Mouse (Mus musculus) kidney, embryonic 16.5 days (tissue): Measurements from ENCODE around the gene Ttyh3. TPM values are rescaled to one million over a fixed set of nuclear protein-coding genes. Genes with fewer than 3 reads are reported as not detected.

Experiments used
- ATAC-seq: fragments of 200-750 bp; cut with Nextera tagmentation; 2 replicates; pipeline ENCODE4 v1.8.0; 2017; ENCODE audit warnings: moderate TSS enrichment; ENCODE audit not compliant: low FRiP score, low TSS enrichment
- H3K27ac ChIP-seq: fragments of 300-500 bp; sonication (generic); 2 replicates; pipeline ENCODE4 v1.5.1; 2014; ENCODE audit warnings: low read length
- H3K27me3 ChIP-seq: fragments of 300-500 bp; sonication (generic); 2 replicates; pipeline ENCODE4 v1.6.1; 2014; ENCODE audit warnings: low read length, control low read depth, mixed read lengths; ENCODE audit not compliant: insufficient read depth
- H3K36me3 ChIP-seq: fragments of 300-500 bp; sonication (generic); 2 replicates; pipeline ENCODE4 v1.6.1; 2014; ENCODE audit warnings: low read length, control low read depth, mixed read lengths; ENCODE audit not compliant: insufficient read depth
- H3K4me1 ChIP-seq: fragments of 300-500 bp; sonication (generic); 2 replicates; pipeline ENCODE4 v1.6.1; 2014; ENCODE audit warnings: low read length, control low read depth, mixed read lengths; ENCODE audit not compliant: insufficient read depth
- H3K4me2 ChIP-seq: fragments of 300-500 bp; sonication (generic); replicated peaks from 2 replicates; pipeline ENCODE4 v1.6.1; 2014; ENCODE audit warnings: low read depth, low read length
- H3K4me3 ChIP-seq: fragments of 300-500 bp; sonication (generic); 2 replicates; pipeline ENCODE4 v1.5.1; 2014; ENCODE audit warnings: mild to moderate bottlenecking, low read length
- H3K9ac ChIP-seq: fragments of 300-500 bp; sonication (generic); replicated peaks from 2 replicates; pipeline ENCODE4 v1.6.1; 2014; ENCODE audit warnings: low read length
- H3K9me3 ChIP-seq: fragments of 300-500 bp; sonication (generic); 2 replicates; pipeline ENCODE4 v1.6.1; 2016; ENCODE audit warnings: low read length, control low read depth
- WGBS: fragments of 180-500 bp; shearing (Covaris S2); extraction: QIAGEN DNeasy Blood & Tissue Kit; methylation state at CpG from one replicate; pipeline ENCODE4 v1.1.7; 2014; 5-methylcytosine and 5-hydroxymethylcytosine counted together
- polyA plus RNA-seq: library from polyadenylated mRNA; unstranded; fragments of >200 nt; fragmentation: Nextera tagmentation; extraction: Ambion mirVana; gene quantifications from 2 replicates; pipeline ENCODE4 v1.2.1, GENCODE M21; 2015

Ttyh3 gene
- 28.4 and 31.3 TPM in 2 replicates for polyA plus RNA-seq

DNA sequence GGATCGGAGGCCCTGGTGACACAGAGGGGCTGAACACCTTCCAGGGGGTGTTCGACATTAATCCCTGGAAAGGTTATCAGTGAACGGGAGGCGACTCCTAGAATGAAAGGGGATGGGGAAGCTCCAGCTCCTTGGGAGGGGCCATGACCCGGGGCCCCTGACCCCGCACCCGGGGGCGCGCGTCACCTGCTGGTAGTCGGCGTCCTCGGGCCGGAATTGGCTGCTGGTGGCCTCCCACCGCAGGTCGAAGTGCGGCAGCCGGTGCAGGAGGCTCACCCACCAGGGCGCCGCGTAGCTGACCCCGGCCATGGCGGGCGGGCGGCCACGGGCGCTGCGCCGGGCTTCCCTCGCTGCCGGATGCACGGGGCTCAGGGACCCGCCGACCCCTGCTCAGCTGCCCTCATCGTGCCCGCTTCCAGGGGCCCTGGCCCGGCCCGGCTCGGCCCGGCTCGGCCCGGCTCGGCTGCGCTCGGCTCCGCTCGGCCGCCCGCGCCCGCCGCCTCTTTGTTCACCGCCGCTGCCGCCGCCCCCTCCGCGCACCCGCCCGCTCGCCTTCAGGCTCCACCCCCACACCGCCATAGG is at the start of gene Ttyh3:
Gene Ttyh3 (minus strand): TSS at position 513 of the 582 bp plus-strand sequence.
- H3K27me3 ChIP-seq, result no peaks in the 10 kb centered on the region
- ATAC-seq, result no peak; the same call in 1 of the 2 replicates
- peak within 1 kb of the TSS; percentile 96 for H3K9ac ChIP-seq
- H3K4me2 ChIP-seq, result peak within 1 kb of the TSS; percentile 75
- 0% methylated on average over 35 of the region's 62 CpGs for WGBS
- H3K36me3 ChIP-seq, result peaks cover 8% of the 10 kb centered on the region
- H3K4me3 ChIP-seq, result peak within 1 kb of the TSS; percentile 88
- H3K9me3 ChIP-seq, result no peaks in the 10 kb centered on the region
- peak within 1 kb of the TSS; percentile 81 for H3K27ac ChIP-seq
- peaks cover 43% of the 10 kb centered on the region for H3K4me1 ChIP-seq

DNA sequence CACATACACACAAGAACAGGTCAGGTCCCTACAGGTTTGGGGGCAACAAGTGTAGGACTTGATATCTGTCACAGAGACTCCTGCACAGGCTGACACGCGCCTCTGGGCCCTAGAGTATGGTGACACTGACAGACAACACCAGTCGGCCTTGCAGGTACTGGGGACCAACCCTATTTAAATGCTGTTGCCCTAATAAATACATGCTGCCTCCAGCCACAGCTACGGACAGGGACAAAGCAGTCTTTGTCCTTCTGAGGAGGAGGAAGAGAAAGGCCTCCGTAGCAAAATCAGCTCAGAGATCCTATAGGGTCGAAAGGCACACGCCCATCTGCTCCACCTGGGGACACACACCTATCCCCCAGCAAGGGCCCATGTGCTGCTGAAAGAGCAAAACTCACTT is 47.2 kb upstream of the Ttyh3 start:
- ATAC-seq, result no peak
- Histone ChIP-seq H3K27me3 (no peaks in the 10 kb centered on the region), H3K36me3 (peaks cover 33% of the 10 kb centered on the region), H3K4me2 (no peak overlapping the region), H3K9me3 (no peaks in the 10 kb centered on the region), H3K4me1 (peaks cover 12% of the 10 kb centered on the region), H3K4me3 (no peak overlapping the region), H3K27ac (no peak overlapping the region), H3K9ac (no peak overlapping the region)
- 80% methylated on average over 7 of the region's 7 CpGs for WGBS

DNA sequence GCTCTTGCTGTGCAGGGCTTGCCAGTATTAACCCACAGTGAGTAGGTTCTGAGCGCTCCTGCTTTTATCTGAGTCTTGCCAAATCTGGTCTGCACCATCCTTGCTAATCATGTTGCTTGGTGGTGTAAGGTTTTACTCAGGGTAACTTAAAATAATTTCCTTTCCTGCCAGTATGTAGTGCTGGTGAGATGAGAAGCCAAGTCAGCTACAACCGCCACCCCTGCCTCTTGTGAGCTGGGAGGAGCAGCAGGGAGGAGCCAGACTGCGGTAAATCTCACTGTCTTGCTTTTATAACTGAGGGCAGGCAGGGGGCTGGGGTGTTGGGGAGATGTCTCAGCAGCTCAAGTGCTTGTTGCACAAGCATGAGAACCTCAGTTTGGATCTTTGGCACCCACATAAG is 39.6 kb upstream of the Ttyh3 start:
- no peak overlapping the region for H3K4me2 ChIP-seq
- peaks cover 40% of the 10 kb centered on the region for H3K36me3 ChIP-seq
- no peak overlapping the region for H3K4me3 ChIP-seq
- WGBS, result 52% methylated on average over 3 of the region's 3 CpGs
- H3K27me3 ChIP-seq, result no peaks in the 10 kb centered on the region
- H3K9me3 ChIP-seq, result no peaks in the 10 kb centered on the region
- H3K9ac ChIP-seq, result no peak overlapping the region
- ATAC-seq, result no peak
- H3K4me1 ChIP-seq, result no peaks in the 10 kb centered on the region
- no peak overlapping the region for H3K27ac ChIP-seq

DNA sequence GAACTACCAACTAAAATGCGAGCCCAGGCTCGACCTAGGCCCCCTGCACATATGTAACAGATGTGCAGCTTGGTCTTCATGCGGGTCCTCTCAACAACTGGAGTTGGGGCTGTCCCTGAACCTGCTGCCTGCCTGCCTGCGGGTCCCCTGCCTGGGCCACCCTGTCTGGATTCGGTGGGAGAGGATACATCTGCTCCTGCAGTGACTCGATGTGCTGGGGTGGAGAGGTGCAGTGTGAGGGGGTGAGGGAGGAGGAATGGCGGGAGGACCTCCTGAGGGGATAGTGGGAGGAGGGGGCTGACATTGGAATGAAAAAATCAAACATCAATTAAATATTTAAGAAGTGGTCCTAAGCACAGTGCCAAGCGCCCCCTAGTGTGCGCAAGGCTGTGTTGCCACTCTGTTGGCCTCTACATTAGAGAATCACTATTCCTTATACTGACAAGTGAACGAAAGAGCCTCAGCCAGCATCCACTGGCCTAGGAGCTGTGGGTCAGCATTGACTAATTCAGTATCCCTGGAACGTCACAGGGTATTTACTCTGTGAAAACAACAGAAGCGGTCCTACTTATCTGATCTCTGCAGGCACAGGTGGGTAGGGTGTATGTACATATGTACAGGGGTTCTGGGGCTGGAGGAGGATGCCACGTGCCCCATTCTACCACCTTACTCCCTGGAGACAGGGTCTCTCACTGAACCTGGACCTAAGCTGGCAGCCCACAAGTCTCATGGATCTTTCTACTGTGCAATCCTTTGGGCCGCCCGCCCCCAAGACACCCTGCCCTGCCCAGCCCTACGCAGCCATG is 35.7 kb upstream of the Ttyh3 start:
- no peak for ATAC-seq
- no peak overlapping the region for H3K4me2 ChIP-seq
- H3K36me3 ChIP-seq, result peaks cover 26% of the 10 kb centered on the region
- H3K9ac ChIP-seq, result no peak overlapping the region
- H3K27me3 ChIP-seq, result no peaks in the 10 kb centered on the region
- no peaks in the 10 kb centered on the region for H3K9me3 ChIP-seq
- H3K4me1 ChIP-seq, result no peaks in the 10 kb centered on the region
- H3K27ac ChIP-seq, result no peak overlapping the region
- no peak overlapping the region for H3K4me3 ChIP-seq
- WGBS, result 65% methylated on average over 16 of the region's 16 CpGs

DNA sequence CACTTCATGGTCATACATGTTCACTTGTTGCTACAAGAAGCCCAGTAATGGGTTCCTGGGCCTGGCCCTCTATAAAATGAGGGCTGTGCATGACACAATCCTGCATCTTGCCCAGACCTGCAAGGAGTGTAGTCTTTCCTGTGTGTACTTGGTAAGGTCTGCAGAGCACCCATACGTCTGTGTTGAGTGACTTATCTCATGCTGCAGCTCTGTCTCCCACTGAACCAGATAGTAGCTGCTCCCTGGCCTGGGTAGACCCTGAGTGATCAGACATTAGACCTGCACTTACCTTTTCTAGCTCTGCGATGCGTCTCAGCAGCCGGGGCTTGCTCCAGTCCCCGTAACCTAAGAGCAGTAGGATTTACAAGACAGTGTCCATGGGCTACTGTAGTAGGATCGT is 33.3 kb upstream of the Ttyh3 start:
- no peak overlapping the region for H3K4me2 ChIP-seq
- H3K27me3 ChIP-seq, result no peaks in the 10 kb centered on the region
- no peak for ATAC-seq
- H3K9me3 ChIP-seq, result no peaks in the 10 kb centered on the region
- no peaks in the 10 kb centered on the region for H3K4me1 ChIP-seq
- H3K36me3 ChIP-seq, result peaks cover 28% of the 10 kb centered on the region
- no peak overlapping the region for H3K4me3 ChIP-seq
- WGBS, result 96% methylated on average over 6 of the region's 6 CpGs
- no peak overlapping the region for H3K9ac ChIP-seq
- no peak overlapping the region for H3K27ac ChIP-seq

DNA sequence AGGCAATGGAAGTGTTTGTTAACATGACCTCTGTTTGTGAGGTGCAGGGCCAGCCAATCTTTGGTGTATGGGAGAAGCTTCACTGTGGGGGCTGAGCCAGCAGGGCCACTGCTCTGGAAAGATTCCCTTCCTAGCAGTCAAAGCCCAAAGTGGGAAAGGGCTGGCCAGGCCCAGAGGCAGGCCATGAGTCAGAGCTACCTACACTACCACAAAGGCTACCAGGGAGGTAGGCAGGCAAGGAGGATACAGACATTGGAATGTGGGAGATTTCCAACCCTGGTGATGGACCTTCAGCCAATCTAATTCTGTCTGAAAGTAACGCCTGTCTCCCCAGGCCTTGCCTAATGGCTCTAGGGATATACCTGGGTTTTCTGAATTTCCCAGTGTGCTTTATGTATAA is 32.1 kb upstream of the Ttyh3 start:
- H3K4me3 ChIP-seq, result no peak overlapping the region
- H3K27me3 ChIP-seq, result no peaks in the 10 kb centered on the region
- H3K9me3 ChIP-seq, result no peaks in the 10 kb centered on the region
- H3K4me2 ChIP-seq, result no peak overlapping the region
- no peaks in the 10 kb centered on the region for H3K4me1 ChIP-seq
- ATAC-seq, result no peak
- H3K36me3 ChIP-seq, result peaks cover 36% of the 10 kb centered on the region
- no peak overlapping the region for H3K27ac ChIP-seq
- 82% methylated on average over 1 of the region's 1 CpGs for WGBS
- no peak overlapping the region for H3K9ac ChIP-seq

DNA sequence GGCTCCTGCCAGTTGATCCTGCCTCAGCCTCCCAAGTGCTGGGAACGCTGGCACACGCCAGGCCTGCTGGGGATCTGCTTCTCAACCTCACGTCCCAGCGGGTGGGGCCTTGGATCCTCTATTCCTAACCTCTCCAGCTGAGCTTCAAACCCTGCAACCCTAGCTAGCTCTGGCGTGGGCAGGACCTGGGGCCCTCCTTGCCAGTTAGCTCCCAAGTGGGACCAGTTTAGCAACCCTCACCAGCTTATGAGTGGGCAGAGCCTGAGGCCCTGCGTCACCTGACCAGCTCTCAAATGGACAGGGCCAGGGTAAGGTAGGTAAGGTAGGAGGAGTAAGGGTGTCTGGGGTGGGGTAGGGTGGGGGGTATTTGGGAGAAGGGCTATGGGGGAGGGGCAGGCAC is 31.2 kb upstream of the Ttyh3 start:
- Histone ChIP-seq H3K4me1 (no peaks in the 10 kb centered on the region), H3K9ac (no peak overlapping the region), H3K4me2 (no peak overlapping the region), H3K27ac (no peak overlapping the region), H3K4me3 (no peak overlapping the region), H3K36me3 (peaks cover 37% of the 10 kb centered on the region), H3K27me3 (no peaks in the 10 kb centered on the region), H3K9me3 (no peaks in the 10 kb centered on the region)
- WGBS, result 91% methylated on average over 6 of the region's 6 CpGs
- ATAC-seq, result no peak

DNA sequence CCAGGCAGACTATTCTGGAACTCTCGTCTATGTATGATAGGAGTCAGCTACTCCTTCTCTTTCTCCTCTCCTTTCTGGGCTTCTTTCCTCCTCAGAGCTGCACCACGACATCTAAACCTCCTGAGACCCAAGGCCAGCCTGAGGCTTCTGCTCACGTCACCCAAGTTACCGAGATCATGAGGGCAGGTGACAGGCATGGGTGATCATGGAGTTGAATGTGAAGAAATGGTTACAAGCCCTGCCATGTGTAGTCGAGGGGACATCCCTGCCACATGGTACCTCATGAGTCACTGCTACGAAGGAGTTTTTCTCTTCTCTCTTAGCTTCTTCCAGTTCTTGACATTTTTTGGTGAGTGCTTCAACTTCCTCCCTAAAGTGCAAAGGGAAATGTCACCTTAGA is 28.3 kb upstream of the Ttyh3 start:
- no peak overlapping the region for H3K27ac ChIP-seq
- no peak overlapping the region for H3K4me3 ChIP-seq
- 81% methylated on average over 6 of the region's 6 CpGs for WGBS
- no peaks in the 10 kb centered on the region for H3K4me1 ChIP-seq
- H3K9me3 ChIP-seq, result no peaks in the 10 kb centered on the region
- H3K36me3 ChIP-seq, result peaks cover 46% of the 10 kb centered on the region
- H3K9ac ChIP-seq, result no peak overlapping the region
- no peak overlapping the region for H3K4me2 ChIP-seq
- H3K27me3 ChIP-seq, result no peaks in the 10 kb centered on the region
- ATAC-seq, result no peak

DNA sequence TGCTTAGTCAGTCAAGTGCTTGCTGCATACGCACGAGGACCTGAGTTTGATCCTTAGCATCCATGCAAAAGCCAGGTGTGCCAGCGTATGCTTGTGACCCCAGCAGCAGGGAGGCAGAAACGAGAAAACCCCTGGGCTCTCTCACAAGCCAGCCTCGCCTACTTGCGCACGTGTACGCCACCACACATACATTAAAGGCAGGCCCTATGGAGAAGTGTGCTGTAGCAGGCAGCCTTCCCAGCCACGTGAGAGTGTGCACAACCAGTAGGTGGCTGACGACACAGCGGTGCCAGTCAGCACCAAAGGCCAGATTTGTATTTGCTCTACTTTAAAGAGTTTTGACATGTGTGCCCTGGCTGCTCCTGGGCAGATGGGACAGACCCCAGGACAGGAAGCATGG is 26.8 kb upstream of the Ttyh3 start:
- Histone ChIP-seq H3K36me3 (peaks cover 48% of the 10 kb centered on the region), H3K4me2 (no peak overlapping the region), H3K4me1 (no peaks in the 10 kb centered on the region), H3K27me3 (no peaks in the 10 kb centered on the region), H3K27ac (no peak overlapping the region), H3K9me3 (no peaks in the 10 kb centered on the region), H3K9ac (no peak overlapping the region), H3K4me3 (no peak overlapping the region)
- no peak for ATAC-seq
- 90% methylated on average over 11 of the region's 11 CpGs for WGBS

DNA sequence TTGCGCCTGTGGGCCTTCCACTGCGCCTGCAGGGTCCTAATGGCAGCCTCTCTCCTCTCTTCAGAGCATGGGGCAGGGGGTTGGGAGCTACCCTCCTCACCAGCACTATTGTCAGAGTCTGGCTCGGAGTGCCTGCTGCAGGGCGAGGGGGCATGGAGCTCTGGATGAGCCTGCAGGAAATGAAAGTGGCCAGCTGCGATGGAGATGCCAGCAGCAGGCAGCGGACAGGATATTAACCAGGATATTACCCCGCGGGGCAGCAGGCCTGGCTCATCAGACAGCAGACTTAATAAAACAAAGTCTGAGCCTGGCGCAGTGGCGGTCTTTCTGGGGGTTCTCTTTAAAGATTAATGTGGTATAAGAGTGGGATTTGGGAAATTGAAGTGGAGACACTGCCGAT is 26.2 kb upstream of the Ttyh3 start:
- no peaks in the 10 kb centered on the region for H3K27me3 ChIP-seq
- H3K4me3 ChIP-seq, result no peak overlapping the region
- H3K9ac ChIP-seq, result no peak overlapping the region
- no peaks in the 10 kb centered on the region for H3K4me1 ChIP-seq
- 85% methylated on average over 11 of the region's 11 CpGs for WGBS
- no peak overlapping the region for H3K27ac ChIP-seq
- no peak overlapping the region for H3K4me2 ChIP-seq
- peaks cover 50% of the 10 kb centered on the region for H3K36me3 ChIP-seq
- no peak for ATAC-seq
- H3K9me3 ChIP-seq, result no peaks in the 10 kb centered on the region
